Mouse (Mus musculus) kidney, postnatal 25 days (tissue): Measurements from ENCODE around the gene Gdf7.

Experiments
- DNase-seq, 2 experiments: peaks; one replicate each; pipeline ENCODE4 v3.0.0; 2021; ENCODE audit warnings: mixed read lengths in 2 of 2

Gene Gdf7

GRCm38 (mm10) chr12:8326825-8327674 is 25.3 kb upstream of the Gdf7 start:
- peak; percentile 92 to 95 for DNase-seq

- no peak for DNase-seq
These were observed 24.3 kb upstream of the Gdf7 start for GRCm38 (mm10) chr12:8325943-8326522.

- no peak for DNase-seq
These were observed 23.6 kb upstream of the Gdf7 start for GRCm38 (mm10) chr12:8325245-8325942.

DNA sequence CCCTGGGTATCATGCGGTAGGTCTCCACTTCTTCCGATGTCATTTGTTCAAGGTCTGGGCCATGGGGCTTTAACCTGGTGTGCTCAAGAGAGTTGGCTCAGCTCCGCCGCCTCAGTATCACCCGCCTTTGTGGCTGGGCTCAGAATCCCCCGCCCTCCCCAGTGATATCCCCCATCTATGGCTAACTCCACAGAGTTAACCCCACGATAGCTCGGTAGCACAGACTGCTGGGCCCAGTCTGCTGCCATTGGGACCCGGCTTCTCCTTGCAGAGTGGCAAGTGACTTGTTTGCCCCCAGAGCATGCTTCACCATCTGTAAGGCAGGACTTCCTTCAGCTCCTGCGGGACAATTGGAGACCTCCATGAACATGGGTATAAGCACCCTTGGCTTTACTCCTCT is 22.3 kb upstream of the Gdf7 start:
- DNase-seq: no peak

DNA sequence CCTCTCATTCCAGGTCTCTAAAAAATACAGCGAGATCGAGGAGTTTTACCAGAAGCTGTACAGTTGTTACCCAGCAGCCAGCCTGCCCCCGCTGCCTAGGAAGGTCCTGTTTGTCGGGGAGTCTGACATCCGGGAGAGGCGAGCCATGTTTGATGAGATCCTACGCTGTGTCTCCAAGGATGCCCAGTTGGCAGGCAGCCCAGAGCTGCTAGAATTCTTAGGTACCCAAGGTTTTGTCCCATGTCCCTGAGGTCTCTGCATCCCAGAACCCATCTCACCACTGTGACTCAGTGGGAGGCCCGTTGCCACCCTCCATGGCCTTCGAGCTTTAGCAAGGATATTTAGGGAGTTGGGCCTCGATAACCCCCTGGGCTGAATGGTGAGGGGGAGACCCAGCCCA is 19.8 kb upstream of the Gdf7 start:
- DNase-seq: no peak

DNA sequence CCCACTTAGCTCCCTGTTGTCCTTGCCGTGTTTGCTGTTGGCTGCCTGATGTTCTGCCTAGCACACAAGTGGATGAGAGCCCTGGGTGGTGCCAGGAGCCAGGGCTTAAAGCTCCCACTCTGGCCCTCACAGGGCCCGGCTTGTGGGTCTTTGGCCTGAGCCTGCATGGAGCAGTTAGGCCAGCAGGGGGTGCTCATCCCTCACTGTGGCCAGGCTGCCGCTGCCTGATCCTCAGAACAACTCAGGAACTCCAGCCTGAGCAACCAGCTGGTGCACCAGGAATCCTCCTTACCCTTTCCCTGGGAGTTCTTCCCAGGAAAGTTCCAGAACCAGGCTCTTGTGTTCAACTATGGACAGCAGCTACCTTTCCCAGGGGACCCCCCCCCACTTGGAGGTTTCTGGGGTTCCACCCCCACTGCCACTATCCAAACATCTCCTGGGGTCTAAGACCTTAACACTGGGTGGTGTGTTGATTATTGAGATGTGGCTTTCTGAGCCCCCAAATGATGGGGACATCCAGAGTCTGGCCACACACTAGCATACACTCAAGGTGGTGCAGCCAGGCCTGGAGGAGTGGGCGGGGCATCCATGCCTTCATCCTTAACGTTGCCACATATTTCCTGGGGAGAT is 18.4 kb upstream of the Gdf7 start:
- peak; percentile 81 to 88 for DNase-seq

DNA sequence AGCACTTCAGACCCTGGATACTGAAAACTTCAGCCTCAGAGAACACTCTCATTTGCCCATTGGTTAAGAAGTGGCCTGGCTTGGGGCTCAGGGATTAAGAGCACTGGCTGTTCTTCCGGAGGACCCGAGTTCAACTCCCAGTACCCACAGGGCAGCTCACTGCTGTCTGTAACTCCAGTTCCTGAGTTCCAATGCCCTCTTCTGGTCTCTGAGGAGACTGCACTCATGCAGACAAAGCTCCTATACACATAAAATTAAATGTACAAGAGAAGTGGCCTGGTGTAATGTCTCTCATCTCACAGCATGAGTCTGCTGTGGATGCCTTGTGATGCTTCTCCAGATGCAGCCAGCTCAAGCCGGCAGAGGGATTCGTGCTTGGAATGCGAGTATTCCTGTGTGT is 14.8 kb upstream of the Gdf7 start:
- no peak for DNase-seq

- no peak for DNase-seq
These were observed 12.0 kb upstream of the Gdf7 start for GRCm38 (mm10) chr12:8313773-8314172.

GRCm38 (mm10) chr12:8313270-8313771 is 11.6 kb upstream of the Gdf7 start, which contains the start of gene Hs1bp3:
Gene Hs1bp3 (plus strand): TSS chr12:8313432.
- DNase-seq: peak; percentile 92

DNA sequence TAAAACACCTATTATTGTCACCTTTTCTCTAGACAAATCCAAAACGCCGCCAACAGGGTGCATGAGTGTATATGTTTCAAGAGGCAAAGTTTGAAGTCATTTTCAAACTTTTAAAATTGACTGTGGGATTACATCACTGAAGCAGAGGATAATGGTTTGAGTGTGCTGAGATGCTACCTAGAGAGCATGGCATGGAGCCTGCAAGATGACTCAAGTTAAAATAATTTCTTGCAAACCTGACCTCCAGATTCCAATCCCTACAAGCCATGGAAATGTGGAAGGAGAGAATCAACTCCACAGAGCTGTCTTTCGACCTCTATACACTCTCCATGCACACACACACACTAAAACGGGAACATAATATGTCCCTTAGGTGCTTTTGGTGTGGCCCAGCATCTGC is 10.5 kb upstream of the Gdf7 start:
- no peak for DNase-seq

- no peak for DNase-seq
These were observed 9.2 kb upstream of the Gdf7 start for GRCm38 (mm10) chr12:8310992-8311391.

GRCm38 (mm10) chr12:8306910-8307309 is 5.2 kb upstream of the Gdf7 start:
- DNase-seq: no peak

DNA sequence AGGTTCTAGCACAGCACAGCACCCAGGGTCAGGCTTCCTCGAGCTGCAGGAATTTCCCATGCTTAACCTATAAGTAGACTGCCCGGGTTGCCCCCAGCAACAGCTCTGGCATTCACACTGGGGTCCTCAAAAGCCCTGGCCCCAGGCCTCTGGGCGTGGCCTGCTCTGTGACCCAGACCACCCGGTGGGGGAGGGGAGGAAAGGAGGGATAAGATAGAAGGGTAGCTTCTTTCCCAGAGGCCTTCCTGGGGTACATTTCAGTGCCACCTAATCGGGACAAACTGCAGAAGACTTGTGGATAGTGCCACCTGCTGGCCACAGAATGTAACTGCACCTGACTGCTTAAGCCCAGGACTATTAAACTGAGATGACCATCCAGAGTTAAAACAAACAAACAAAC is 4.7 kb upstream of the Gdf7 start:
- peak; percentile 59 to 73 for DNase-seq

DNA sequence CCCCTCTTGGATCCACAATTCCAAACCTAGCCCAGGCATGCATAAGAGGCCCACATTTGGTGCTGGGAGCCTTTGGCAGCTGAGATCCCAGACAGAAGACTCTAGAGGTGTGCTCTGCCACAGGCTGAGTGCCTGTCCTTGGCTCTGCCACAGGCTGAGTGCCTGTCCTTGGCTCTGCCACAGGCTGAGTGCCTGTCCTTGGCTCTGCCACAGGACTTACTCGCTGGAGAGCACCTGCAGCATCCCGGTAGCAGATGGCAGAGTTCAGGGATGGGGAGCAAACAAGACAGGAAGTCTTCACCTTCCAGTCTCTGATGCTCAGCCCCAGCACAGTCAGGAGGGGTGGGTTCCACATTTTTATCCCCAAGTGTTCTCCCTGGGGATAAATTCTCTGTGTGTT is 3.5 kb upstream of the Gdf7 start:
- no peak for DNase-seq

DNA sequence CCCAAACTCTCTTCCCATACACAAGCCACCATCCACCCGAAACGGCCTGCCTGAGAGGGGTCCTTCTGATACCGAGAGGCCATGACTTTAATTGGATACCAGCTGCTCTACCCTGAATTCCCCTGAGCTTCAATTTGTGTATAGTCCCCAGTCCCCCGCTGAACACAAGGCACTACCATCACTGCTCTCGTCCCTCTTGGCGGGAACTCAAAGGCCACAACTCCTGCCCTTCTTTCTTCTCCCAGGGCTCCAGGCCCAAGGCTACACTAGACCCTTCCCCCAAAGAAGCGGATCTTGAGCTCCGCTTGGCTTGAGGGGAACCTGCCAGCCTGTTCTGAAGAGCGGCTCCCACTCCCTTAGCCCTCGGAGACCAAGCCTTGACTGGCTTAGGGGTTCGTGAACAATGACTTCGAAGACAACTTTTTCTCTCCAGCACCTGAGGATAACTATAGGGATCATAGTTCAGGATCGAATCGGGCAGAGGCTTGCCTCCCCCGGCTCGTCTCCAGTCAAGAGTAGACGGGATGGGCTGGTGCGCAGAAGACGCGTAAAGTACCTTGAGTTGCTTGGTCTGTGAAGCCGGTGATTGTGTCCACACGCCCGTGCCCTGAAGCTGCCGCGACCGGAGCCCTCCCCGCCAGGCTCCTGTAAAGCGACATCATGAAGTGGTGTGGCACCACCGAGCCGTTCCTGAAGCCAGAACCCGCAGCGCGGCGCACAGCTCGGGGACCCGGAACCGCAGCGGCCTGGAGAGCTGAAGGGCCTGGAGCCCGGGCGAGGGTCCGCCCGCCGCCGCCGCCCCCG is 541 bp downstream of the Gdf7 start:
- no peak for DNase-seq

- DNase-seq: no peak
These were observed 1.2 kb downstream of the Gdf7 start for GRCm38 (mm10) chr12:8300521-8300920.

- no peak for DNase-seq
These were observed 1.7 kb downstream of the Gdf7 start for GRCm38 (mm10) chr12:8300111-8300480.

GRCm38 (mm10) chr12:8299143-8300110 is 2.3 kb downstream of the Gdf7 start:
- no peak for DNase-seq

GRCm38 (mm10) chr12:8298361-8299142 is 3.2 kb downstream of the Gdf7 start:
- no peak for DNase-seq

- no peak for DNase-seq
These were observed 4.1 kb downstream of the Gdf7 start for GRCm38 (mm10) chr12:8297586-8298214.
